Mouse (Mus musculus): ENCODE data around the gene Tmem63b. TPM values are rescaled to one million over a fixed set of nuclear protein-coding genes. Genes with fewer than 3 reads are reported as not detected.

Tmem63b gene
- polyA plus RNA-seq, 1 experiment from 2014 or later: 108 TPM

DNA sequence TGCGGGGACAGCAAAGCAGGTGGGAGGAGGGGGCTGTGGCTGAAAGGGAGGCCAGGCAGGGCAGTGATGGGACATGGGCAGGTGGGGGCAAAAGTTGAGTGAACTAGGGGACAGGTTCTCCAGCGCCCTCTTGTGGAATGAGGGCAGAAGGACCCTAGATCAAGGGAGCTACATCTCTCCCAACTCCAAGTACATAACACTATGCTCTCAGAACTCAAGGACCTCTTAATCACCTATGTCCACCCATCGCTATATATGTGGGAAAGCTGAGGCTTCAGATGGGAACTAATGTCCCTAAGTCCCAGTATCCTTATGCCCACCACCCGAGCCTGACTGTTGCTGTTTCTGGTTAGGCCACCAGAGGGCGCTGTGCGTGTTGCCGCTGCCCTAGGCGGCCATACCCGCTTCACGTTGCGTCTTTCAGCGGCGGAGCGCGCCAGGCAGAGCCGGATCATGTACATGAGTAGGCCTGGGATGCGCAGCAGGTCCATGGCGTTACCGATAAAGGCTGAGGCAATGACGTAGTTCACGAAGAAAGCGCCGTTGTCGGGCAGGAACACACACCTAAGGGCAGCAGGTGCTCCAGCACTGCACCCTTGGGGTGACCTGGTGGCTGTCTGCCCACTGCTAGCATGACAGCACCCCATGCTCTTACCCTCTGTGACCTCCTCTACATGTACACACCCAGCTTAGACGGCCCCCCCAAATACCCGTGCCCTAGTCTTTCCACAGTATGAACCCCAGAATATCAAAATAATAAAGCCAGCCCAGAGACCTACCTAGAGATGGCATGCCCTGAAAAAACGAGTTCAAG, 23.4 kb downstream of the Tmem63b start:
- H3K9ac ChIP-seq: no peak overlapping the region
- H3K36me3 ChIP-seq: peaks cover 79% of the 10 kb centered on the region
- WGBS: 28% methylated on average over 27 of the region's 27 CpGs
- no peaks in the 10 kb centered on the region for H3K9me3 ChIP-seq
- peak; percentile 54; the same call in 1 of the 2 replicates for ATAC-seq (ENCODE audit: low FRiP score, low read depth)
- no peaks in the 10 kb centered on the region for H3K27me3 ChIP-seq (replicated peaks)
- peak overlapping the region; percentile 37; the same call in 1 of the 2 replicates for H3K4me2 ChIP-seq (replicated peaks)
- no peaks in the 10 kb centered on the region for H3K4me1 ChIP-seq
- H3K4me3 ChIP-seq: no peak overlapping the region
- no peak overlapping the region for H3K27ac ChIP-seq

GRCm38 (mm10) chr17:45659225-45659624, 27.5 kb downstream of the Tmem63b start, which contains the start of gene Capn11:
Gene Capn11 (minus strand): TSS chr17:45659325.
- no peaks in the 10 kb centered on the region for H3K27me3 ChIP-seq (replicated peaks)
- WGBS: 88% methylated on average over 4 of the region's 4 CpGs
- no peak within 1 kb of the TSS for H3K4me3 ChIP-seq
- no peak within 1 kb of the TSS for H3K27ac ChIP-seq
- H3K9me3 ChIP-seq: no peaks in the 10 kb centered on the region
- H3K9ac ChIP-seq: 0 out of 2 replicates have a peak within 1 kb of the TSS, but pooled peaks have one; percentile 1
- H3K4me1 ChIP-seq: no peaks in the 10 kb centered on the region
- no peak within 1 kb of the TSS for H3K4me2 ChIP-seq (replicated peaks)
- H3K36me3 ChIP-seq: peaks cover 38% of the 10 kb centered on the region
- ATAC-seq (ENCODE audit: low FRiP score, low read depth): no peak

- Histone ChIP-seq H3K9me3 (no peaks in the 10 kb centered on the region), H3K4me2 (replicated peaks) (no peak overlapping the region), H3K9ac (no peak overlapping the region), H3K27me3 (replicated peaks) (no peaks in the 10 kb centered on the region), H3K4me1 (no peaks in the 10 kb centered on the region), H3K36me3 (peaks cover 8% of the 10 kb centered on the region), H3K4me3 (no peak overlapping the region), H3K27ac (no peak overlapping the region)
- 26% methylated on average over 6 of the region's 6 CpGs for WGBS
- ATAC-seq (ENCODE audit: low FRiP score, low read depth): no peak
These were observed 30.9 kb downstream of the Tmem63b start for GRCm38 (mm10) chr17:45655820-45656219.

- no peak overlapping the region for H3K27ac ChIP-seq
- WGBS: 69% methylated on average over 7 of the region's 7 CpGs
- no peak overlapping the region for H3K9ac ChIP-seq
- H3K4me3 ChIP-seq: no peak overlapping the region
- H3K9me3 ChIP-seq: no peaks in the 10 kb centered on the region
- no peaks in the 10 kb centered on the region for H3K27me3 ChIP-seq (replicated peaks)
- H3K36me3 ChIP-seq: no peaks in the 10 kb centered on the region
- no peak for ATAC-seq (ENCODE audit: low FRiP score, low read depth)
- H3K4me1 ChIP-seq: no peaks in the 10 kb centered on the region
- no peak overlapping the region for H3K4me2 ChIP-seq (replicated peaks)
These were observed 33.5 kb downstream of the Tmem63b start for GRCm38 (mm10) chr17:45653233-45653632.

DNA sequence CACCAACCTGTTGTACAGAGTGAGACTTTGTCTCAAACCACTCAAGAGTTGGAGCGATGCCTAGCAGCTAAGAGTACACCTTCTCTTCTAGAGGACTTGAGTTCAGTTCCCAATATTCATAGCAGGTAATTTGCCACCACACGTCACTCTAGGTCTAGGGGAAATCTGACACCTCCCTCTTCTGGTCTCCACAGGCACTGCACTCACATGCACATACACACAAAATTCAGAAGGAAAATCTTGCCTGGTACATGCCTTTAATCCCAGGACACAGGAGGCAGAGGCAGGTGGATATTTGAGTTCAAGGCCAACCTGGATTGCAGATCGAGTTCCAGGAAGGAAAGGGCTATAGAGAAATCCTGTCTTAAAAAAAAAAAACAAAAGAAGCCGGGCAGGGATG, 42.5 kb downstream of the Tmem63b start:
- H3K9me3 ChIP-seq: no peaks in the 10 kb centered on the region
- H3K4me3 ChIP-seq: no peak overlapping the region
- no peak overlapping the region for H3K27ac ChIP-seq
- no peaks in the 10 kb centered on the region for H3K27me3 ChIP-seq (replicated peaks)
- no peak overlapping the region for H3K4me2 ChIP-seq (replicated peaks)
- no peak overlapping the region for H3K9ac ChIP-seq
- WGBS: 92% methylated on average over 4 of the region's 4 CpGs
- H3K36me3 ChIP-seq: no peaks in the 10 kb centered on the region
- no peak for ATAC-seq (ENCODE audit: low FRiP score, low read depth)
- no peaks in the 10 kb centered on the region for H3K4me1 ChIP-seq

GRCm38 (mm10) chr17:45642701-45643100, 44.0 kb downstream of the Tmem63b start:
- WGBS: 23% methylated on average over 12 of the region's 12 CpGs
- Histone ChIP-seq H3K27ac (no peak overlapping the region), H3K9me3 (no peaks in the 10 kb centered on the region), H3K36me3 (no peaks in the 10 kb centered on the region), H3K27me3 (replicated peaks) (no peaks in the 10 kb centered on the region), H3K4me2 (replicated peaks) (no peak overlapping the region), H3K4me1 (no peaks in the 10 kb centered on the region), H3K9ac (no peak overlapping the region), H3K4me3 (no peak overlapping the region)
- ATAC-seq (ENCODE audit: low FRiP score, low read depth): 0 out of 2 replicates have a peak, but pooled peaks have one; percentile 53

DNA sequence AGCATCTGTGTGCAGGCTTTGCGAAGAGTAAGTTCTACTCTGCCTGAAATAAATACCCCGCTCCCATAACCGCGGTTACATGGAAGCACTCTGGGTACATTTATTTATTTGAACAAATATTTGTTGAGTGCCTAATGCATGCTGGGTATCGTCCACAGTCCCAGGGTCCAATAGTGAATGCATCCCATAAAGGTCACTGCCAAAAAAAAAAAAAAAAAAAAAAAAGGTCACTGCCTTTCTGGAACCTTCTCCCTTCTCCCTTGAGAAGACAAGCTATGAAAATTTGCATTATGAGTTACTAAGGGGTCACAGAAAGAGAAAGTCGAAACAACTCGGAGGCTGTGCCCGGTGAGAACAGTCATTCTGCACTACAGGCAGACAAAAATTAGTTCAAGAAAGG, 44.7 kb downstream of the Tmem63b start:
- Histone ChIP-seq H3K4me3 (no peak overlapping the region), H3K27ac (no peak overlapping the region), H3K4me2 (replicated peaks) (no peak overlapping the region), H3K4me1 (no peaks in the 10 kb centered on the region), H3K9me3 (no peaks in the 10 kb centered on the region), H3K9ac (no peak overlapping the region), H3K27me3 (replicated peaks) (no peaks in the 10 kb centered on the region), H3K36me3 (no peaks in the 10 kb centered on the region)
- no peak for ATAC-seq (ENCODE audit: low FRiP score, low read depth)
- 92% methylated on average over 8 of the region's 8 CpGs for WGBS

- no peaks in the 10 kb centered on the region for H3K9me3 ChIP-seq
- H3K27ac ChIP-seq: no peak overlapping the region
- ATAC-seq (ENCODE audit: low FRiP score, low read depth): no peak
- no peak overlapping the region for H3K4me2 ChIP-seq (replicated peaks)
- H3K4me3 ChIP-seq: no peak overlapping the region
- no peaks in the 10 kb centered on the region for H3K27me3 ChIP-seq (replicated peaks)
- no peaks in the 10 kb centered on the region for H3K36me3 ChIP-seq
- 79% methylated on average over 16 of the region's 16 CpGs for WGBS
- no peak overlapping the region for H3K9ac ChIP-seq
- H3K4me1 ChIP-seq: no peaks in the 10 kb centered on the region
These were observed 48.0 kb downstream of the Tmem63b start for GRCm38 (mm10) chr17:45638596-45639295.

DNA sequence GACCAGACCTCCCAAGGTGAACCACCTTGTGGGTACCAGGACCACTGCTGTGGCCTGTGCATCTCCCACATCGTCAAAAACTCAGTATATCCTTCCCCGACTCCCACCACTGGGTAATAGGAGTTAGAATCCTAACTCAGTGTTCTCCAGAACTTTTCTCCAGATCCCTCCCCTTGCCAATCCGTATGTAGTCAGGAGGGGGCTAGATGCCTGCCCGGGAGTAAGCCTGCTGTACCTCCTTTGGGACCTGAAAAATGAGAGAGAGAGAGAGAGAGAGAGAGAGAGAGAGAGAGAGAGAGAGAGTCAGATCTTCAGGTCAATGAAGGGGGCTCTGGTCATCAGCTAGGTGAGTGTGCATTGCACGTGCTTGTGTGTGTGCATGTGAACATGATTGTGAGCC, 52.7 kb downstream of the Tmem63b start:
- no peak for ATAC-seq (ENCODE audit: low FRiP score, low read depth)
- Histone ChIP-seq H3K4me3 (no peak overlapping the region), H3K36me3 (no peaks in the 10 kb centered on the region), H3K27ac (no peak overlapping the region), H3K9ac (no peak overlapping the region), H3K4me2 (replicated peaks) (no peak overlapping the region), H3K27me3 (replicated peaks) (no peaks in the 10 kb centered on the region), H3K9me3 (no peaks in the 10 kb centered on the region), H3K4me1 (peaks cover 9% of the 10 kb centered on the region; the same call in 1 of the 2 replicates)
- WGBS: 80% methylated on average over 5 of the region's 5 CpGs

DNA sequence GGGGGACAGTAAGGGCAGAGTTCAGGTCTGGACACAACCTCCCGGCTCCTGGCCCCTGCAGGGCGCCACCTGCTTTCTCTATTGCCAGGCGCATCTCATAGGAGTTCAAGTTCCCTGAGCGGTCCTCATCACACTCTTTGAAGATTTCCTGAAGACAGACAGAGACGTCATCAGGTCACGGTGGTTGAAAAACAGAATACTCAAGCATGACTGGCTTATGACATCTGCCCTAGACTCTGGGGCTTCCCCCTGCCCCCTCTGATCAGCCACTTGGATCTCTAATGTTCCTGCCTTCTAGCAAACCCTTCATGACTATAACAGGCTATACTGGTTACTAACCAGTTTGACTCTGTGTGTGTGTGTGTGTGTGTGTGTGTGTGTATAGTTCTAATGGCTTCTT, 54.8 kb downstream of the Tmem63b start:
- Histone ChIP-seq H3K4me2 (replicated peaks) (no peak overlapping the region), H3K27me3 (replicated peaks) (no peaks in the 10 kb centered on the region), H3K27ac (no peak overlapping the region), H3K9me3 (no peaks in the 10 kb centered on the region), H3K9ac (no peak overlapping the region), H3K36me3 (no peaks in the 10 kb centered on the region), H3K4me3 (no peak overlapping the region), H3K4me1 (peaks cover 9% of the 10 kb centered on the region; the same call in 1 of the 2 replicates)
- WGBS: 84% methylated on average over 6 of the region's 6 CpGs
- ATAC-seq (ENCODE audit: low FRiP score, low read depth): no peak

- Histone ChIP-seq H3K27ac (no peak overlapping the region), H3K36me3 (no peaks in the 10 kb centered on the region), H3K4me2 (replicated peaks) (peak overlapping the region; percentile 82), H3K4me3 (no peak overlapping the region), H3K9ac (no peak overlapping the region), H3K27me3 (replicated peaks) (no peaks in the 10 kb centered on the region), H3K9me3 (no peaks in the 10 kb centered on the region), H3K4me1 (peaks cover 9% of the 10 kb centered on the region; the same call in 1 of the 2 replicates)
- WGBS: 60% methylated on average over 3 of the region's 3 CpGs
- no peak for ATAC-seq (ENCODE audit: low FRiP score, low read depth)
These were observed 55.7 kb downstream of the Tmem63b start for GRCm38 (mm10) chr17:45630992-45631391.

- peaks cover 9% of the 10 kb centered on the region; the same call in 1 of the 2 replicates for H3K4me1 ChIP-seq
- no peaks in the 10 kb centered on the region for H3K36me3 ChIP-seq
- no peaks in the 10 kb centered on the region for H3K9me3 ChIP-seq
- peak; percentile 79 for ATAC-seq (ENCODE audit: low FRiP score, low read depth)
- peak overlapping the region; percentile 56 for H3K9ac ChIP-seq
- peak overlapping the region; percentile 82 for H3K4me2 ChIP-seq (replicated peaks)
- 2% methylated on average over 34 of the region's 34 CpGs for WGBS
- no peaks in the 10 kb centered on the region for H3K27me3 ChIP-seq (replicated peaks)
- H3K4me3 ChIP-seq: peak overlapping the region; percentile 44
- no peak overlapping the region; the same call in 1 of the 2 replicates for H3K27ac ChIP-seq
These were observed 56.6 kb downstream of the Tmem63b start for GRCm38 (mm10) chr17:45629861-45630694.
